Mouse (Mus musculus): ENCODE measurements around the gene Bace1.

The Bace1 gene

GRCm38 (mm10) chr9:45838434-45839138 is at the start of gene Bace1:
Gene Bace1, plus strand, starts transcription at chr9:45838580.
- DNase-seq (ENCODE audit: inconsistent age in 2 of 2, low spot score in 1 of 2): peak; percentile 85 to 93

GRCm38 (mm10) chr9:45791456-45792142 is 46.8 kb upstream of the Bace1 start:
- no peak for DNase-seq (ENCODE audit: inconsistent age in 2 of 2, low spot score in 1 of 2)

- no peak for DNase-seq (ENCODE audit: inconsistent age in 2 of 2, low spot score in 1 of 2)
These were observed 46.1 kb upstream of the Bace1 start for GRCm38 (mm10) chr9:45792235-45792634.

- no peak for DNase-seq (ENCODE audit: inconsistent age in 2 of 2, low spot score in 1 of 2)
These were observed 44.7 kb upstream of the Bace1 start for GRCm38 (mm10) chr9:45793697-45794096.

GRCm38 (mm10) chr9:45795722-45796121 is 42.7 kb upstream of the Bace1 start:
- DNase-seq (ENCODE audit: inconsistent age in 2 of 2, low spot score in 1 of 2): no peak

- DNase-seq (ENCODE audit: inconsistent age in 2 of 2, low spot score in 1 of 2): no peak
These were observed 41.1 kb upstream of the Bace1 start for GRCm38 (mm10) chr9:45797271-45797670.

- DNase-seq (ENCODE audit: inconsistent age in 2 of 2, low spot score in 1 of 2): peak in 1 of 2 experiments; percentile 33
These were observed 39.8 kb upstream of the Bace1 start for GRCm38 (mm10) chr9:45798467-45799164.

GRCm38 (mm10) chr9:45799402-45799801 is 39.0 kb upstream of the Bace1 start:
- DNase-seq (ENCODE audit: inconsistent age in 2 of 2, low spot score in 1 of 2): no peak

- DNase-seq (ENCODE audit: inconsistent age in 2 of 2, low spot score in 1 of 2): no peak
These were observed 35.2 kb upstream of the Bace1 start for GRCm38 (mm10) chr9:45803070-45803774.

- no peak for DNase-seq (ENCODE audit: inconsistent age in 2 of 2, low spot score in 1 of 2)
These were observed 31.5 kb upstream of the Bace1 start for GRCm38 (mm10) chr9:45806847-45807246.

GRCm38 (mm10) chr9:45807337-45807736 is 31.0 kb upstream of the Bace1 start:
- no peak for DNase-seq (ENCODE audit: inconsistent age in 2 of 2, low spot score in 1 of 2)

GRCm38 (mm10) chr9:45807761-45808160 is 30.6 kb upstream of the Bace1 start:
- no peak for DNase-seq (ENCODE audit: inconsistent age in 2 of 2, low spot score in 1 of 2)

- DNase-seq (ENCODE audit: inconsistent age in 2 of 2, low spot score in 1 of 2): no peak
These were observed 26.4 kb upstream of the Bace1 start for GRCm38 (mm10) chr9:45811946-45812345.

- DNase-seq (ENCODE audit: inconsistent age in 2 of 2, low spot score in 1 of 2): peak in 1 of 2 experiments; percentile 43
These were observed 23.3 kb upstream of the Bace1 start for GRCm38 (mm10) chr9:45815113-45815512.

GRCm38 (mm10) chr9:45815525-45815924 is 22.9 kb upstream of the Bace1 start:
- no peak for DNase-seq (ENCODE audit: inconsistent age in 2 of 2, low spot score in 1 of 2)

GRCm38 (mm10) chr9:45818406-45819011 is 19.9 kb upstream of the Bace1 start:
- no peak for DNase-seq (ENCODE audit: inconsistent age in 2 of 2, low spot score in 1 of 2)

- peak in 1 of 2 experiments; percentile 41 for DNase-seq (ENCODE audit: inconsistent age in 2 of 2, low spot score in 1 of 2)
These were observed 10.6 kb upstream of the Bace1 start for GRCm38 (mm10) chr9:45827663-45828290.

- peak; percentile 92 to 96 for DNase-seq (ENCODE audit: inconsistent age in 2 of 2, low spot score in 1 of 2)
These were observed 10.0 kb upstream of the Bace1 start, which contains the start of gene Cep164 for GRCm38 (mm10) chr9:45828291-45828963. Gene Cep164, minus strand, starts transcription at chr9:45828691.

GRCm38 (mm10) chr9:45829107-45829506 is 9.3 kb upstream of the Bace1 start:
- DNase-seq (ENCODE audit: inconsistent age in 2 of 2, low spot score in 1 of 2): peak; percentile 65 to 83

GRCm38 (mm10) chr9:45832898-45833297 is 5.5 kb upstream of the Bace1 start:
- no peak for DNase-seq (ENCODE audit: inconsistent age in 2 of 2, low spot score in 1 of 2)
